Mouse (Mus musculus): ENCODE measurements around the gene Kcnrg.
"Not testable (repeated sequence)": the region's sequence is repeated elsewhere in the genome, so short reads cannot be mapped to it uniquely, and the experiment has no call there.

The Kcnrg gene

GRCm38 (mm10) chr14:61607157-61607556, at the start of gene Kcnrg:
Gene Kcnrg, plus strand, starts transcription at chr14:61607457.
- no peak for DNase-seq (ENCODE audit: low spot score in 2 of 2)

GRCm38 (mm10) chr14:61558901-61559300, 48.4 kb upstream of the Kcnrg start:
- DNase-seq (ENCODE audit: low spot score in 2 of 2), result no peak

- DNase-seq (ENCODE audit: low spot score in 2 of 2), result no peak
Observed at GRCm38 (mm10) chr14:61559856-61560255, 47.4 kb upstream of the Kcnrg start.

- not testable (repeated sequence) for DNase-seq (ENCODE audit: low spot score in 2 of 2)
Observed at GRCm38 (mm10) chr14:61566211-61566610, 41.0 kb upstream of the Kcnrg start.

- DNase-seq (ENCODE audit: low spot score in 2 of 2), result no peak
Observed at GRCm38 (mm10) chr14:61569344-61569743, 37.9 kb upstream of the Kcnrg start.

GRCm38 (mm10) chr14:61571366-61571765, 35.9 kb upstream of the Kcnrg start:
- DNase-seq (ENCODE audit: low spot score in 2 of 2), result peak; percentile 50 to 70

GRCm38 (mm10) chr14:61572131-61572530, 35.1 kb upstream of the Kcnrg start:
- DNase-seq (ENCODE audit: low spot score in 2 of 2), result no peak

- no peak for DNase-seq (ENCODE audit: low spot score in 2 of 2)
Observed at GRCm38 (mm10) chr14:61575066-61575465, 32.2 kb upstream of the Kcnrg start.

GRCm38 (mm10) chr14:61575941-61576340, 31.3 kb upstream of the Kcnrg start:
- DNase-seq (ENCODE audit: low spot score in 2 of 2), result no peak

- no peak for DNase-seq (ENCODE audit: low spot score in 2 of 2)
Observed at GRCm38 (mm10) chr14:61589288-61590065, 17.8 kb upstream of the Kcnrg start.

- no peak for DNase-seq (ENCODE audit: low spot score in 2 of 2)
Observed at GRCm38 (mm10) chr14:61596719-61597426, 10.4 kb upstream of the Kcnrg start.

GRCm38 (mm10) chr14:61597968-61598367, 9.3 kb upstream of the Kcnrg start, which contains the start of gene Trim13:
Gene Trim13, plus strand, starts transcription at chr14:61598247.
- DNase-seq (ENCODE audit: low spot score in 2 of 2), result no peak

- DNase-seq (ENCODE audit: low spot score in 2 of 2), result peak; percentile 84 to 86
Observed at GRCm38 (mm10) chr14:61599057-61599806, 8.0 kb upstream of the Kcnrg start.

- DNase-seq (ENCODE audit: low spot score in 2 of 2), result no peak
Observed at GRCm38 (mm10) chr14:61601348-61601747, 5.9 kb upstream of the Kcnrg start.

- DNase-seq (ENCODE audit: low spot score in 2 of 2), result no peak
Observed at GRCm38 (mm10) chr14:61603069-61603755, 4.0 kb upstream of the Kcnrg start.

- no peak for DNase-seq (ENCODE audit: low spot score in 2 of 2)
Observed at GRCm38 (mm10) chr14:61604081-61604480, 3.2 kb upstream of the Kcnrg start.

- DNase-seq (ENCODE audit: low spot score in 2 of 2), result not testable (repeated sequence)
Observed at GRCm38 (mm10) chr14:61606088-61606487, 1.2 kb upstream of the Kcnrg start.

- DNase-seq (ENCODE audit: low spot score in 2 of 2), result no peak
Observed at GRCm38 (mm10) chr14:61611766-61612165, 4.5 kb downstream of the Kcnrg start.

GRCm38 (mm10) chr14:61613319-61613718, 6.1 kb downstream of the Kcnrg start:
- DNase-seq (ENCODE audit: low spot score in 2 of 2), result no peak

GRCm38 (mm10) chr14:61620371-61620770, 13.1 kb downstream of the Kcnrg start:
- DNase-seq (ENCODE audit: low spot score in 2 of 2), result no peak

GRCm38 (mm10) chr14:61635969-61636368, 28.7 kb downstream of the Kcnrg start:
- DNase-seq (ENCODE audit: low spot score in 2 of 2), result no peak

- DNase-seq (ENCODE audit: low spot score in 2 of 2), result no peak
Observed at GRCm38 (mm10) chr14:61642668-61643067, 35.4 kb downstream of the Kcnrg start.
